Comparison of ENCODE assay signal across 7 mouse cellular contexts in the genomic region with DNA sequence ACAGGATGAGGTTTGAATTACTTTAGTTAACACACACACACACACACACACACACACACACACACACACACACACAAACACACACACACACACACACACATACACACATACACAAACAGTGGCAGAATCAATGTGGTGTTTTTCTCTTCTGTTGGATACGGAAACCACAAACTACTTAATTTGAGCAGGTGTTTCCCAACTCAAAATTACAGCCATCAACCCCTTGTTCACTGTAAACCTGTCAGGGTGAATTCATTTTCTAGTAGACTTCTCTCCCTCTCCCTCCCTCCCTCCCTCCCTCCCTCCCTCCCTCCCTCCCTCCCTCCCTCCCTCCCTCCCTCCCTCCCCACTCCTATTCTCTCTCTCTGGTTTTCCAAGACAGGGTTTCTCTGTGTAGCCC. TPM values are rescaled to one million over a fixed set of nuclear protein-coding genes. Genes with fewer than 3 reads are reported as not detected.
DNase-seq lines count a peak whose midpoint lies in the region; ATAC-seq and TF ChIP-seq lines count a peak whose summit lies in the region.
"Not testable (repeated sequence)": the region's sequence is repeated elsewhere in the genome, so short reads cannot be mapped to it uniquely, and the experiment has no call there.
"Had no signal": no experiment of that assay in that cellular context is flagged by ENCODE, and none has a peak within 500 bp of the region (broad histone marks: within the 10 kb centered on the region; RNA-seq: fewer than 3 reads in every experiment).

No protein-coding gene starts in this region.

- WGBS in thymus, adult 2 months = 13% methylated on average over 1 of the region's 1 CpGs

- not testable (repeated sequence) for H3K36me3 ChIP-seq in thymus, adult 2 months (ENCODE audit: control insufficient read depth, insufficient read depth, low read length)

- not testable (repeated sequence) for TF ChIP-seq CTCF in gastrocnemius, adult 2 months (IDR thresholded peaks at IDR 0.05); thymus, adult 2 months (IDR thresholded peaks at IDR 0.05; ENCODE audit: borderline replicate concordance, control insufficient read depth, extremely low read depth, insufficient read depth, low read length, poor library complexity)

- not testable (repeated sequence) for H3K27me3 ChIP-seq in thymus, adult 2 months (ENCODE audit: control insufficient read depth, insufficient read depth, low read length)

- H3K4me3 ChIP-seq in gastrocnemius, adult 2 months; thymus, adult 2 months (ENCODE audit: control insufficient read depth, insufficient read depth, low read length): not testable (repeated sequence)

- peak overlapping the region; percentile 94 for H3K27ac ChIP-seq in gastrocnemius, adult 2 months
- H3K27ac ChIP-seq in thymus, adult 2 months (ENCODE audit: control insufficient read depth, insufficient read depth, low read length) = peak overlapping the region; percentile 82; the same call in 1 of the 2 replicates

- peak; percentile 30 for ATAC-seq in granulocyte monocyte progenitor cell, adult 5-6 weeks (replicated peaks; ENCODE audit: poor library complexity, severe bottlenecking)
- peak; percentile 62 to 66 for ATAC-seq in hematopoietic stem cell, adult 5-6 weeks (replicated peaks in 1 of 2; ENCODE audit: insufficient read depth in 1 of 2, low FRiP score in 2 of 2, low TSS enrichment in 1 of 2, low read depth in 1 of 2, poor library complexity in 2 of 2, severe bottlenecking in 2 of 2)
- ATAC-seq in megakaryocyte progenitor cell, adult 5-6 weeks (replicated peaks; ENCODE audit: poor library complexity) = peak; percentile 41

- H3K4me1 ChIP-seq in thymus, adult 2 months (replicated peaks; ENCODE audit: control insufficient read depth, insufficient read depth, low read length) = peaks cover 31% of the 10 kb centered on the region

- intact Hi-C loops in gastrocnemius, adult 2 months (cut with DNase I) = loop anchor here (5.0 kb wide), 1 partner anchor 93 kb away; no protein-coding TSS in a partner anchor

- not testable (repeated sequence) for TF ChIP-seq POLR2A in thymus, adult 2 months (IDR thresholded peaks at IDR 0.05; ENCODE audit: control insufficient read depth, extremely low read depth, insufficient read depth, low read length, poor library complexity)

- DNase-seq in 416B (ENCODE audit: low read depth) = peak; percentile 48
- DNase-seq in gastrocnemius, adult 2 months; thymus, adult 2 months: not testable (repeated sequence)

RNA-seq across cellular contexts. Expression of a gene that starts 8.0 kb away (rescaled TPM):
- 10 to 100 TPM; 30.6 to 46.5 TPM for total RNA-seq in gastrocnemius, adult 2 months (2021)
- total RNA-seq in granulocyte monocyte progenitor cell, adult 5-6 weeks (2014; fragmentation: Nextera tagmentation) = 18.2 and 19.4 TPM in 2 replicates
- 14.8 and 16.9 TPM in 2 replicates for total RNA-seq in granulocyte monocyte progenitor cell, adult 5-6 weeks (2017)
- total RNA-seq in hematopoietic stem cell, adult 5-6 weeks (2017) = 19.2 and 26.8 TPM in 2 replicates
- 14.4 and 16.2 TPM in 2 replicates for total RNA-seq in megakaryocyte progenitor cell, adult 5-6 weeks (2015)
- total RNA-seq in megakaryocyte progenitor cell, adult 5-6 weeks (2017) = 9.5 and 10.9 TPM in 2 replicates
- 3.4 and 5.2 TPM in 2 replicates for polyA plus RNA-seq in thymus, adult 2 months (2012; rRNA removed)
- polyA plus RNA-seq: G1E had no signal
